Mouse (Mus musculus) adrenal gland, postnatal 0 days (tissue): Measurements from ENCODE around the gene Eea1. TPM values are rescaled to one million over a fixed set of nuclear protein-coding genes. Genes with fewer than 3 reads are reported as not detected.

Experiments
- polyA plus RNA-seq: library from polyadenylated mRNA; unstranded; fragments of >200 nt; fragmentation: Nextera tagmentation; extraction: Ambion mirVana; gene quantifications from 2 replicates; pipeline ENCODE4 v1.2.1, GENCODE M21; 2015

Eea1 gene
- polyA plus RNA-seq = 16.7 and 22.4 TPM in 2 replicates

DNA sequence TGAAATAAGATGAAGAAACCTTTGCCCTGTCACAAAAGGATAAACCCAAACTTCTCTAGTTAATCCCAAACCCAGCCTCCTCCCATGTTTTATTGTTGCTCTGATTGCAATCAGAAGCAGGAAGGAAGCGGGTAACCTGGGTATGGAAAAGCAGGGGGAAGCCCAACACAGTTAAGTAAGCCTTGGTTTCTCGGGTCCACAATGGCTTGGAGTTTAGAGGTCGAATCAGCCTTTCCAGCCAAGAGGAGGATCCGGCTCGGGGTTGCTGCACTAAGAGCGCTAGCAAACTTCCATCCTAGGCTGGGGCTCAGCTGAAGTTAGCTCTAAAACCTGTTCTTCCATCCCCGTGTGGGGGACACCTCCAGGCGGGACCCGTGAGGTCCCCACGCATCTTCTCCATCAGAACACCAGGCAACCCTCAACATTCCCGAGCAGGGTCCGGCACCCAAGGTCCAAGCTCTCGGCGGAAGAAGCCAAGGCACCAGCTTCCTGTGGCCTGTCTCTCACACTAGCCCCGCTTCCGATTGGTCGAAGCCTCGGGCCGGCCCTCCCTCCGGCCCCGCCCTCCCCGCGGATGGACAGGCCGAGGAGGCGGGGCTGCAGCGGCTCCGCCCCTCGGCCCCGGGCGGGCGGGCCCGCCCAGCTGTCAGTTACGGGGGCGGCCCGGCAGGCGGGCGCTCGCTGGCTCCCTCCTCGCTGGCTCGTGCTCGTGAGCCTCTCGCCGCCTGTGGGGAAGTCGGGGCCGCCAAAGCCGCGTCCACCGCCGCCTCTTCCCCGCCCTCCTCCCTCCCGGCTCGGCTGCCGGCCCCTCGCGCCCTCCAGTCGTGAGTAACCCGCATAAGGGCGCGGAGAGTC is at the start of gene Eea1:
Eea1 (plus strand) TSS at position 605 of the 855 bp plus-strand sequence.

Other genes starting within 250 kb of the Eea1 start
- not detected in 2 replicates for gene Gm33543, start 97.7 kb upstream of the Eea1 start, polyA plus RNA-seq
- gene Gm5426, start 196.0 kb downstream of the Eea1 start, polyA plus RNA-seq = not detected in 2 replicates